Mouse (Mus musculus) heart, embryonic 10.5 days (tissue): ENCODE measurements around the gene Prr15l. TPM values are rescaled to one million over a fixed set of nuclear protein-coding genes. Genes with fewer than 3 reads are reported as not detected.

Experiments
- polyA plus RNA-seq: library from polyadenylated mRNA; unstranded; fragments of >200 nt; fragmentation: Nextera tagmentation; extraction: Ambion mirVana; gene quantifications from 2 replicates; pipeline ENCODE4 v1.2.1, GENCODE M21; 2016

The Prr15l gene
- polyA plus RNA-seq, 1 experiment from 2014 or later = 1.5 TPM

Other genes starting within 250 kb of the Prr15l start
- 16.6 and 17.8 TPM in 2 replicates for gene Snx11, start 150.5 kb upstream of the Prr15l start, polyA plus RNA-seq
- 62.5 and 101 TPM in 2 replicates for gene Cbx1, start 139.0 kb upstream of the Prr15l start, polyA plus RNA-seq
- 65.0 and 78.7 TPM in 2 replicates for gene Nfe2l1, start 98.1 kb upstream of the Prr15l start, polyA plus RNA-seq
- gene Copz2, start 78.2 kb upstream of the Prr15l start, polyA plus RNA-seq = 86.6 and 90.1 TPM in 2 replicates
- 68.3 and 84.3 TPM in 2 replicates for gene Cdk5rap3, start 11.6 kb upstream of the Prr15l start, polyA plus RNA-seq
- 69.3 and 72.6 TPM in 2 replicates for gene Pnpo, start 15.9 kb downstream of the Prr15l start, polyA plus RNA-seq
- gene Sp2, start 54.9 kb downstream of the Prr15l start, polyA plus RNA-seq = 20.1 and 21.9 TPM in 2 replicates
- 0.47 and 2.3 TPM in 2 replicates for gene Sp6, start 85.3 kb downstream of the Prr15l start, polyA plus RNA-seq
- gene Scrn2, start 101.8 kb downstream of the Prr15l start, polyA plus RNA-seq = 21.3 and 30.0 TPM in 2 replicates
- gene Lrrc46, start 113.3 kb downstream of the Prr15l start, polyA plus RNA-seq = 0.28 and 0.35 TPM in 2 replicates
- 82.7 and 93.1 TPM in 2 replicates for gene Mrpl10, start 113.5 kb downstream of the Prr15l start, polyA plus RNA-seq
- gene Osbpl7, start 122.5 kb downstream of the Prr15l start, polyA plus RNA-seq = 6.5 and 9.4 TPM in 2 replicates
- gene Tbx21, start 187.2 kb downstream of the Prr15l start, polyA plus RNA-seq = 0.21 TPM in 1 of 2 replicates, not detected in the other
- 7.6 and 8.4 TPM in 2 replicates for gene Tbkbp1, start 223.4 kb downstream of the Prr15l start, polyA plus RNA-seq